Mouse (Mus musculus) gastrocnemius, postnatal 36 days (tissue): ENCODE results near the gene Slc29a2. TPM values are rescaled to one million over a fixed set of nuclear protein-coding genes. Genes with fewer than 3 reads are reported as not detected.
A peak's percentile ranks its signal among the peaks of the same experiment; 100 is the strongest.
"Not testable (repeated sequence)": the region's sequence is repeated elsewhere in the genome, so short reads cannot be mapped to it uniquely, and the experiment has no call there.

Experiments used
- DNase-seq, 2 experiments: peaks; one replicate each; pipeline ENCODE4 v3.0.0; 2022
- intact Hi-C: fragments of 180-260 bp; cut with DNase I; formaldehyde crosslinking; loops from one replicate; pipeline ENCODE4 v1.15.1; 2025
- long read RNA-seq, 2 experiments: library from polyadenylated mRNA; stranded (forward); transcript quantifications; one replicate each; pipeline ENCODE4 v2.0.0; 2021
- total RNA-seq, 2 experiments: library from RNA; stranded (reverse); gene quantifications; 2 replicates each; pipeline ENCODE4 v1.2.3; 2021

Slc29a2 gene
- total RNA-seq: 1 to 10 TPM; 5.9 to 6.9 TPM
- long read RNA-seq, experiment 1, partial matches to known transcripts: 0 of 4 reads
- long read RNA-seq, experiment 1, other reads (novel, unspliced or antisense): 3 of 4 reads
- long read RNA-seq, experiment 2, partial matches to known transcripts: 3 of 6 reads
- long read RNA-seq, experiment 2, other reads (novel, unspliced or antisense): 2 of 6 reads

DNA sequence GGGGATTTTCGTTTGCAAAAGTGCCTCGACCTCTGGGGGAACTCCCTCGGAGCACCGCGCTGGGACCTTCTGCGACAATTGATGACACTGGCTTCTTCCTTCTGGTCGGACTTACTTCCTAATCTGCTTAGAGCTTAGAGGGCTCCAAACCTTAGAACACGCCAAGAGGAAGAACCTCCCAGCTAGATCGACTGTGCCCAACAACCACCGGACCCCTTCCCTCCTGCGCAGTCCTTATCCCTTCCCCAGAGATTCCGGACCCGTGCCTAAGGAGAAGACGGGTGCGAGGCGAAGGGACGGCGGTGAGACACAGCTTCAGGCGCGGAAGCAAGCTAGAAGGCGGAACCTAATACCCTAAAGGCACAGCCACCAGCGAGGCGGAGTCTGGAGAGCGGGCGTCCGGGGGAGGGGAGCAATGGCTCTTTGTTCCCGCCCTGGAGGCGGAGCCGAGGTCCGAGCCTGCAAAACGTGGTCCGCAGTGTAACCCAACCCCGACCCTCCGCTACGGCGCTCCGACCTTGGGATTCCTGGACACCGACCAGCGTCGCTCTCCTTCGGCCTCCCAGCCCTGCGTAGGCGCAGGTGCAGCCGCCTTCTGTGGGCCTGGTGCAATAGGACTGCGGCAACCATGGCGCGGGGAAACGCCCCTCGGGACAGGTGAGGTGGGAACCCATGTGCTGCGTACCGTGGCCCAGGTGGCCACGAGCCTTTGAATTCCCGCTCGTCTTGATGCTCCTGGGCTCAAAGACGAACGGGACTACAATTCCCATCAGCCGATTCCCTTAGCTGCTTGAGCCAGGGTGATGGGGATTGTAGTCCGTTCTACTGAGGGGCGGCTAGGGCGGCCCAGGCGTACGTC lies at the start of gene Slc29a2:
TSS of gene Slc29a2 (plus strand) at position 240 of the 859 bp plus-strand sequence.
- DNase-seq: peak; percentile 84 to 91
- intact Hi-C loops: no loop called here

DNA sequence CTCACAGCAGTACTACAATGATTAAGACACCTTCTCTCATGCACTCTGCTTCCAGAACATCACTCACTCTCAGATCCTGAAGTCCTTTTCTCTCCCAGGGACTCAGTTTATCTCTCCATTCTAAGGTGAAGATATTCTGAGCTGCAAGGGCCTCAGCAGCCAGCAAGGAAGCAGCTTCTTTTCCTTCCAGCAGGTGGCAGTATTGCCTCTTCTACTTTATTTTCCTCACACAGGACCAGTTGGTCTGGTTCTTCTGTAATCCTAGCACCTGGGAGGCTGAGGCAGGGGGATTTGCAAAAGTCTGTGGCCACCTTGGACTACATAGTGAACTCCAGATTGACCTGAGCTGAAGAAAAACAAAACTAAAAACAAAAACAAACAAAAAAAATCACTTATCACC lies 41.9 kb upstream of the Slc29a2 start:
- no peak for DNase-seq

DNA sequence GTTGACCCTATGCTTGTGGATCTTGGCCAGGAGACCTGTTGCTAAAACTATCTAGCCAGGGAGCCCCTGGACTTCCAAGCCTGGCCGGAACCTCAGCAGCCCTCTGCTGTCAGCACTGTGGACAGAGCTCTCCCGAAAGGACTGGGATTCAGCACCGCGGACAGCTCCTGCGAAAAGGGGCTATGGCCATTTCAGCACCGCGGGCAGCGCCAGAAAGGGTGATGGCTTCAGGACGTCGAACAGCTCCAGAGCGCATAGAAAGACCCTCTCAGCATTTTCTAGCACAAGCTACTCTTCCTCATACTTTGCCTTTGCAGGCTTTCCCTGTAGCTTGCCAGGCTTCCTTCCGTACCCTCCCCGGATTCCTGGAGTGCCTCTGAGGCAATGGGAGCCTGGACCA lies 34.6 kb upstream of the Slc29a2 start:
- peak; percentile 83 to 92 for DNase-seq
- intact Hi-C loops: no loop called here

More for the DNA sequence above, 41.9 kb upstream of the Slc29a2 start:
- intact Hi-C loops: loop anchor here (1.0 kb wide), 1 partner anchor 21 kb away; no protein-coding TSS in a partner anchor

DNA sequence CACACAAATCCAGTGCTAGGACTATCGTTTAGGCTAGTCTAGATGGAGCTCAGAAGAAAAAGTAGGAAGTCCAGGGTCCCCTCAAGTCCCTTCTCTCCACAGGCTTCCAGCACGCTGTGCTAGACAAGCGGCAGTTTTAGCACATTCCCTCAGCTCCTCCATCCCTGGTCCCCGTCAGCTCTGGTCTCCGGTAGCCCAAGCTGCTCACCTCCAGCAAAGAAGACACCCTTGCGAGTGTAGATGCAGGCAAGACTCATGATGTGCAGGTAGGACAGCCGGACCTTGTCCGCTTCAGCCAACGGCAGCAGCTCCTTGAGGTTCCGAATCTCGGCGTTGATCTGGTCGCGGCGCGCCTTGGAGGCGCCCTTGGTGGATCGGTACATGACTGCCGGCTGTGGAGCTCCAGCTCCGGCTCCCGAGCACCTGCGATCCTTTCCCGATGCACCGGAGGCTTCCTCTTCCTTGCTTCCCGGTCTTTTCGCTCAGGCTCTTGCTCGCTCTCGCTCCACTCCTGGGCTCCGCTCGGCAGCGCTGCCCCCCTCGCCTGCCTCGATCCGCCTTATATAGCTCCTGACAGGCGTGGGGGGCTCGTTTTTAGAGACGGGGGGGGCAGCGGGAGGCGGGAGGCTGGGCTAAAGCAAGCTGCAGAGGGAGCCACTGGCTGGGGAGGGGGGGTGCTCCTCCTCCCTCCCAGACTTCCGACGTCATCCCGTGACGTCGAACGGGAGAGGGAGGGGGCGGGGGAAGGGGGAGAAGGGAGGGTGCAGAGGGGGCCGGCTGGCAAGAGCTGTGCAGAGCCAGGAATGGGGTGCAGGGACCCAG lies 34.0 kb upstream of the Slc29a2 start:
- intact Hi-C loops: no loop called here
- no peak for DNase-seq

DNA sequence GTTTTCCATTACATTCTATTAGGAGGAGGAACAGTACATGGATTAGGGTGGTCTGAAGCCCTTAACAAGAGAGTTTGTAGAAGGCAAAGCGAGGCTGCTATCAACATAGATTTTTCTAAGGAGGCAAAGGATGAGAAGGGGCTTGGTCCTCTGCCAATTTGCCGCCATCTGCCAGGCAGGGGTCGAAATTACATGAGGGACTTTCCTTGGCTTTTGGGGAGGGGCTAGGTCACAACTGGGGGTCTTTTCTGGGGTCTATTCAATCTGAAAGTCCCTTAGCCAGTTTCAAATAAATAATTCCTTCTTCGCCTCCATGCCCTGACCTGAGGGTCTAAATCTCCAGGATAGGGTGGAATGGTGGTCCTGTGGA lies 33.4 kb upstream of the Slc29a2 start, which contains the start of gene Npas4:
TSS of gene Npas4 (minus strand) at position 61 of the 370 bp plus-strand sequence.
- intact Hi-C loops: no loop called here
- no peak for DNase-seq

DNA sequence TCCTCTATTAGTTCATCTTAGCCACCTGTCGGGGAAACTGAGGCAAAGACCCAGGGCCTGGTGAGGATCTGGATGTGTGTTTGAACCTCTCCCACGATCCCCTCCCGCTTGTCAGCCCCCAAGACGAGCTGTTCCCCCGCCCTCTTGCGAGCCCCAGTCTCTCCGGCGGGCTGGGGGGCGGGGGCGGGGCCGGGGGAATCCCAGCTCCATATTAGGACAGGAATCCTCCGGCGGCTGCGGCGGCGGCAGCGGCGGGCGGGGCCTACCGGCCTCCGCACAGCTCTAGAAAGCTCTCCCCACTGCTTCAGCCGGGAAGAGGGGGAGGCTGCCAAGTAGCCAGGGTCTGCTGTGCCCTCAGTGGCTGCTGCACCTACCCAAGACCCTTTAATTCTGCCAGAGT lies 32.9 kb upstream of the Slc29a2 start:
- intact Hi-C loops: no loop called here

DNA sequence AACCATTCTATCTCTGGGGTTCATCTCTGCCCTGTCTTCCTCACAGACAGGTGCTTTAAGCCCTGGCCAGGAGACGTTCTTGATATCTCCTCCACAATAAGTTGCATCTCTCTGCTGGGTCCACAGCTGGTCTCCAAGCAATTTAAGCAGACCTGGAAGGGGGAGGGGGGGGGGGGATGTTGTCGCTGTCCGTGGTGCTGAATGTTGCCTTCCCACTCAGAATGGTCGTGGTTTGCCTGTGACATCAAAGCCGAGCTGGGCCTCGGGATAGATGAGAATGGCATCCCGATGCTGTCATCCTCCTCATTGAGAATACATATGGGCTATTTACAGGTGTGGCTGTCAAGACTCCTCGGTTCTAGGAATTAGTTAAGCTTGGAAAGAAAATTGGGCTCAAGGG lies 31.3 kb upstream of the Slc29a2 start:
- intact Hi-C loops: no loop called here

More for the DNA sequence above, 32.9 kb upstream of the Slc29a2 start:
- no peak for DNase-seq

DNA sequence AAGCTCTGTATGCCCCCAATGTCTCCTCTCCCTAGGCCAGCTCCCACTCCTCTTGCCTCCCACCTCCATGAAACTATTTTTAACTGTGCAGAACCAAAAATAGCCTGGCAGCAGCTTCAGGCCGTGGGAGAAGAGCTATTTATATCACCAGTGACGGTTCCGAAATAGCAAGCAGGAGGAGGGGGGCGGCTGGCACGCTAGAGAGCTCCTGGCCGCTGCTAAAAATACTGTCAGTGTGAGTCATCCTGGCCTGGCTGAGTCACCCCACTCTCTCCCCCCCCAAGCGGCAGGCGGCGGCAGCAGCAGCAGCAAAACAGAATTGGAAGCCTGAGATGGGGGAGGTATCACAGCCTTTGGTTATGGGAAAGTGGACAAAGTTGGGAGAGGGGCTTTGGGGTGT lies 30.8 kb upstream of the Slc29a2 start:
- DNase-seq: peak; percentile 54 to 70
- intact Hi-C loops: no loop called here

More for the DNA sequence above, 31.3 kb upstream of the Slc29a2 start:
- DNase-seq: no peak

DNA sequence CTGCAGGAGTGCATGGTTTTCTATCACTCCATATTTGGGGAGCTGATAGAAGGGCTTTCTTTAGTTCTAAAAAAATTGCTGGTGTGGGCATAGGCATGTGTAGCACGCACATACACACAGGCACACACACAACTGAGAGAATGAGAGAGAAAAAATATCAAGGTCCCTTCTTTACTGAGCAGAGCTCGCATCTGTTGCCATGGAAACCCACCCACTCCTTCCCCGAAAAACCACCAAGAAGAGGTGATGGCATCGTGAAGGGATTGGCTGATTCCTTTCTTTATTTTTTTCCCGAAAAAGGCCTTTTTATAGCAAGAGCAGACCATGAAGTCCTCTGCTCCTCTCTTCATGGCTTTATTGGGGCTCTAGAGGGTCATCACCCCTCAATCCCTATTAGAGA lies 29.6 kb upstream of the Slc29a2 start:
- intact Hi-C loops: no loop called here

DNA sequence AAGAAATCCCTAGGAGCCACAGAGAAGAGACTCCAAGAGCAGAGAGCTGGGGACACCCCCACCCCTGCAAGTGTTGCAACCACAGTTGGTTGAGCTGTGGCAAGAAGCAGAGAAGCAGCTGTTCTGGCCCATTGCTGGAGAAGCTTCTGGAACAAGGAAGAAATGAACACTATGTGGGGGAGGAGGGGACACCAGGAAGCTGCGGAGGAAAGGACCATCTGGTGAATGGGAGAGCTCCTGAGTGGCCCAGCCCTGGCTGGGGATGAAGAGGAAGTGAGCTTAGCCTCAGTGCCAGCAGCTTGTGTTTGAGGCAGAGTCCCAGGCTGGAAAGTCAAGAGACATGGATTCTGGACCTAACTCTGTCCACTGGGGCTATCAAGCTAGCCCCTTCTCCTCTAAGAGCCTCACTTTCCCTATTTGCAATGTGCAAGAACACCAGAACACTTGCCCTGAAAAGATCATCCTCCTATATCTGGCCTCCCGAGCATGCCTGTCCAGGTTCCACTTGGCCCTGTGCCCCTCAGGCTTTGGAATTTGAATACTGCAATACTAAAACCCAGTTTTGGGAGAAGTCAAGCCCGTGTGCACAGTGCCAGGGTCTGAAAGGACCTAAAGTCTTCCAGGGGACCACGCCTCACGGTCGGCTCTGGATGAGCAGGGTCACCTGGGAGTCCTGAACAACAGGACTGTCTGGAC lies 24.1 kb upstream of the Slc29a2 start:
- DNase-seq: no peak
- intact Hi-C loops: loop anchor here (10.0 kb wide), 1 partner anchor 245 kb away; the partner anchor contains the start of gene Rbm4b

More for the DNA sequence above, 29.6 kb upstream of the Slc29a2 start:
- no peak for DNase-seq

DNA sequence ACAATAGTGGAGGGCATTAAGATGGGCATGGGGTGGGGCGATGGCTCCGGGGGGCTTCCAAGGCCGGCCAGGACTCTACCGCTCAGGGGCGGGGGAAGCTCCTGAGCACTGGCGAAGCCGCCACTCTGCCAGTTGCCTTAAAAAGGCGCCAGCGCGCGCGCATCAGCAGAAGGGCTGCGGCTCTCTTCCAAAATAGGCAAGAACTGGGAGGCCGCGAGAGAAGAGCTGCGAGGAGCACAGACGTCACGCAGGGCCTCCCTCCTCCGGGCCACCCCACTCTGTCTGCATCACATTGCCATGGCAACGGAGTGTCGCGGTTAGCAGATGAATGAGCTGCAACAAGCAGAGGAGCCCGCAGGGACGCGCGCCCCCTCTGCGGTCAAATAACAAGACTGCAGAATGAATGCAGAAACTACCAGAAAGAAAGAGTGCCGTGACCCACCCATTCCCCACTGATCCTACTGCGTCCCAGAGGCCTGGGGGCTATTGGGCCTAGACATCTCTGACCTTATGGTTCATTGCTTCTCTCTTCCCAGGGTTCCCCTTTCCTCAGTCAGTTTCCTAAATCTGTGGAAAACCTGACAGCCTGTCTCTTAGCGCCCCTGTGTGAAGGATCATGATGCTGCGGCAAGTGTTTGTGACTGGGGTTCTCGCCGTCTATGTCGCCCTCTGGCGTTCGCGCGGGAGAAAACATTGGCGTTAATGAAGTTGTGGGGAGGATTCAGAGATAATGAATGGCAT lies 21.8 kb upstream of the Slc29a2 start:
- peak; percentile 57 to 64 for DNase-seq
- intact Hi-C loops: loop anchor here (1.0 to 10.0 kb wide), 2 partner anchors 21 to 247 kb away; partner anchors contain the start of gene Rbm4b

DNA sequence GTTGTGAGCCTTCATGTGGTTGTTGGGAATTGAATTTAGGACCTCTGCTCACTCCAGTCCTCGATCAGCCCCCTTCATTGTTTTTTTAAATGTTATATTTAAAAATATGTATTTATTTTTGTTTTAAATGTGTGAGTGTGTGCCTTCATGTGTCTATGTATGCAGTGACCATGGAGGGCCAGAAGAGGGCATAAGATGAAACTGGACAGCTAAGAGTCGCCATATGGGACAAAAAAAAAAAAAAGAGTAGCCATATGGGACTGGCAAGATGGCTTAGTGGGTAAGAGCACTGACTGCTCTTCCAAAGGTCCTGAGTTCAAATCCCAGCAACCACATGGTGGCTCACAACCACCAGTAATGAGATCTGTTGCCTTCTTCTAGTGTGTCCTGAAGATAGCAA lies 20.0 kb upstream of the Slc29a2 start:
- intact Hi-C loops: loop anchor here (10.0 kb wide), 1 partner anchor 249 kb away; the partner anchor contains the start of gene Rbm4b
- DNase-seq: not testable (repeated sequence)

DNA sequence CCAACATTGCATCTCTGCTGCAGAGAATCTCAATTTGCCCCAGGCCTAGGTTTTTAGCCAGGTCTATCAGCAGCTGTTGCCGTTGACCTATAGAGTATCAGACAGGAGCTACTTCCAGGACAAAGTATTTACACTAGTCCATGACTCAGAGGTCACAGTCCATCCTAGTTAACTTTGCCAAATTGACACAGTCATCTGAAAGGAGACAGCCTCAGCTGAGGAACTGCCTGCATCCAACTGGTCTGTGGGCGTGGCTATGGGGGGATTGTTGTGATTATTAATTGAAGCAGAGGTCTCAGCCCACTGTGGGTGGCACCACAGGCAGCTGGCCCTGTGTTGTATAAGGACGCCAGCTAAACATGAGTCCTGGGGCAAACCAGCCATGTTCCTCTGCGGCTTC lies 18.7 kb upstream of the Slc29a2 start:
- DNase-seq: no peak
- intact Hi-C loops: loop anchor here (5.0 to 10.0 kb wide), 2 partner anchors 33 to 250 kb away; partner anchors contain the start of gene Rbm4b

DNA sequence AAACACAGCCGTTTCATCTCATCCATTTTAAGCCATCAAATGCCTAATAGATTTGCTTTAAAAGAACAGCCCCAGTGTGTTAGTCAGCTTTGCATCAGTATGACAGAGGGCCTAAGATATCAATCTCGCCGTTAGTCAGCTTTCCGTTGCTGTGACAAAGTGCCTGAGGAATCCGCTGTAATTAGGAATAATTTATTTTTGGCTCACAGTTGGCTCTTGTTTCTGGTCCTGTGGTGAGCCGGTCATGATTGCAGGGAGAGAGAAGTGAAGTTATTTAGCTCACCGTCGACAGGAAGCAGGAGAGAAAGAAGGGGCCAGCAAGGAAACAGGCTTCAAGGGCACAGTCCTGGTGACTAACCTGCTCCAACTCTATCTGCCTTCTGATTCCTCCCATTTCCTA lies 10.5 kb upstream of the Slc29a2 start:
- no peak for DNase-seq
- intact Hi-C loops: no loop called here

DNA sequence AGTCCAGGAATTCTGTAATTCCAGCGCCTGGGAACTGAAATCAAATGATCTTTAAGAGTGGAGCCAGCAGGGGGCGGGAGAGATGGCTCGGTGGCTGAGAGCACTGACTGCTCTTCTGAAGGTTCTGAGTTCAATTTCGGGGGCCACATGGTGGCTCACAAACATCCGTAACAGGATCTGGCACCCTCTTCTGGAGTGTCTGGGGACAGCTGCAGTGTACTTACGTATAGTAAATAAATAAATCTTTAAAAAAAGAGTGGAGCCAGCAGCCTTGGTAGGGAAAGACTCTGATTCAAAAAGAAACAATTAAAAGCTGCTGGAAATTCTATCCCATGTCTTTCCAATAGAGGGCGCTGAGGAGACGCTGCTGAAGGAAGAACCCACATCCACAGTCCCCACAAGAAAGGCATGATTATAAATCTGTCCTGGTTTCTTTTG lies 8.7 kb upstream of the Slc29a2 start:
- no peak for DNase-seq
- intact Hi-C loops: loop anchor here (2.0 kb wide), 1 partner anchor 58 kb away; no protein-coding TSS in a partner anchor

DNA sequence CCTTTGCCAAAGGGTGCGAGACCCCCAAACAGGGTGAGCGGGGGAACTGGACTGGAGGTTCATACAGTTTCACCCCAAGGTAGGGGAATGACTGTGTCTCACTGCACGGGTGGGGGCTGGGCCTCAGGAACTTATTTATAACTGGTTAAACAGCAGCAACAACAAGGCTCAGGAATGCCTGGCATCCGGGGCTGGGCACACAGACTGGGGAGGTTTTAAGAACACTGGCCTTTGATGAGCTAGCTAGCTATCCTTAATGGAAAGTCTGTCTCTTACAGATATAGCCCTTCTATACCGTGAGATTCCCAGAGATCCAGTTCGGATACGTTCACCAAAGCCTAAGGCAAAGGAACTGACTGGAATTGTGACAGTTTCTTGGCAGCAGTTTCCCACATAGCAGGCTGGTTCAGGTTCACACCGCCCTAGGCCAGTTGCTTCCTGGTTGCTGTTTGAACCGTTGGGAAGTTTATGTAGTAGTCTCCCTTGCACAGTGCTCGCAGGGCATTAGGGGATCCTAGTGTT lies 7.4 kb upstream of the Slc29a2 start:
- intact Hi-C loops: no loop called here
- no peak for DNase-seq

DNA sequence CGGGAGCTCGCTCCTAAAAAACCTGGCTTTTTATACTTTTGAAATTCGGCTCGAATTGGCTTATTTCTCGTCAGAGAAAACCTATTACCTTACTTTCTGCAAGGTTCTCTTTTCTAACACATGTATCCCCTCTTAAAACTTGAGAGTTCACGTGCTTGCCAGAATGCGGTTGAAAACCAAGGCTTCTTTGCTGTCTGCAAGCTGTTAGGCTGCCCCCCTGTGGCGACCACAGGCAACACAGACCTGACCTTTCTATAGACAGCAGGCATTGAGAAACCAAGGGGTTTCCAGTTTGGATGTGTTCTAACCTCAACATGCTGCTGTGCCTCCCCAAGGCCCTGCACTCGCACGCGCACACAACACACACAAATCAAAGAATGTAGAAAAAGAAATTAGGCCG lies 6.9 kb upstream of the Slc29a2 start:
- intact Hi-C loops: no loop called here
- DNase-seq: peak; percentile 31 to 53

DNA sequence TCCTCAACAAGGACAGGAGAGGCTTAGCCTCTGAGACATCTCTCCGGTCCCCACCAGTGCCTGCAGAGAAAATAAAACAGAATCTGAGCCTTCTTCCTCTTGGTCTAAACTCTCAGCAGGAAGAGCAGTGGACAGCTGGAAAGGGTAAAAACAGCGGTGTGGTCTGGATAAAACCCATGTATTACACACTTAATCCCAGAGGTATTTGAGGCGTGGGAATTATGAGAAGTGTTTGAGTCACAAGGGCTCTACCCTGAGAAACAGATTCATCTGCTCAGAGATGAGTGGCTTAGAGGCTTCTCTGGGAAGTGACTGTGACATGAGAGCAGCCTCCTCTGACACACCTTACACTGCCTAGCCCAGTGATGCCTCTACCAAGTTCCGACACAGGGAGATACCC lies 6.0 kb upstream of the Slc29a2 start:
- no peak for DNase-seq
- intact Hi-C loops: no loop called here

DNA sequence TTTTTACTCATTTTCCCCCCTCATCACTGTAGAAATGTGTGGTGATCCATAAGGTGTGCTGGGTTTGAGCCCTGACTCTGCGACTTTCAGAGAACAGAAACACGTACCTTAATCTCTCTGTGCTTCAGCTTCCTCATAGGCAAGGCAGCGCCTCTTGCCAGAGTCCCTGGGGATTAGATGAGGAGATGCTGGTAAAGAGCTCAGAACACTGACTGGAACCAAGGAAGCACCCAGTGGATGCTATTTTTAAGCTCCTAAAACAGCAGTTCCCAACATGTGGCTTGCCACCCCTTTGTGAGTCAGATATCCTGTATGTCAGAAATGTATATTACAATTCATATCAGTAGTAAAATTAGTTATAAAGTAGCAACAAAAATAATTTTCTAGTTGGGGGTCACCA lies 5.5 kb upstream of the Slc29a2 start:
- DNase-seq: no peak

More for the DNA sequence above, 5.5 kb upstream of the Slc29a2 start:
- intact Hi-C loops: no loop called here
